Mouse (Mus musculus): Measurements from ENCODE around the gene Rab5if. TPM values are rescaled to one million over a fixed set of nuclear protein-coding genes. Genes with fewer than 3 reads are reported as not detected.
"Not testable (repeated sequence)": the region's sequence is repeated elsewhere in the genome, so short reads cannot be mapped to it uniquely, and the experiment has no call there.

Gene Rab5if
- polyA plus RNA-seq (2012; ENCODE audit: insufficient read depth, insufficient read length, missing spikeins): 162 and 175 TPM in 2 replicates

DNA sequence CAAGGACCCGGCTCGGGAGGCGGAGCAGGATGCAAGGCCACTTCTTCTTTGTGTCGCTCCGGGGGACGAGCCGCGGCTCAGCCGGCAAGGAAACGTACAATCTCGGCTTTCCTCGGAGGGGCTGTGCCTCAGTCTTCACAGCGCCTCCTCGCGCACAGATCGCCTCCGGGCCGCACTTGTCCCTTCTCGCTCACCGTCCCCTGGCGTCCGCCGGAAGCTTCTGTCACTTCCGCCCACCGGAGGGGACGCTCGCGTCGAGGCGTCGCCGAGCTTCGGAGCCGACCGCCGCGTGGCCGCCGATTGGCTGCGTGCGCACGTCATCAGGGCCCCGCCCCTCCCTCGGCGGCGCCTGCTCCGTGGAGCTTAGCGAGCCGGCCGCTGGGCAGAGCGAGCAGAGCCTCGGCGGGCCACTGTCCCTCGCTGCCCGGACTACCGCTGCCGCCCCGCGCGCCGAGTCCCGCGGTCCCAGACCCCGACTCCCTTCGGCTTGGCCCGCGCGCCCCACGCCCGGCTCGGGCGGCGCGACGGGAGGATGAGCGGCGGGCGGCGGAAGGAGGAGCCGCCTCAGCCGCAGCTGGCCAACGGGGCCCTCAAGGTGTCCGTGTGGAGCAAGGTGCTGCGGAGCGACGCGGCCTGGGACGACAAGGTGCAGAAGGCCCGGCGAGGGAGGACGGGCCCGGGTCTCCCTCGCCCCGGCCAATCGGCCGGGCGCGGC, at the start of gene Rab5if:
TSS of gene Rab5if (plus strand) at position 357 of the 715 bp plus-strand sequence.
- peak within 1 kb of the TSS; percentile 94 for H3K27ac ChIP-seq (ENCODE audit: insufficient read depth, low read depth, low read length)
- peaks cover 21% of the 10 kb centered on the region for H3K4me1 ChIP-seq (ENCODE audit: control insufficient read depth, insufficient read depth, low read length)
- TF ChIP-seq POLR2A (IDR thresholded peaks at IDR 0.05; ENCODE audit: borderline replicate concordance, low read depth, low read length): no peak
- TF ChIP-seq CTCF (IDR thresholded peaks at IDR 0.05; ENCODE audit: low read depth, low read length): no peak
- peak within 1 kb of the TSS; percentile 86 for H3K4me3 ChIP-seq (ENCODE audit: insufficient read depth, low read length)

DNA sequence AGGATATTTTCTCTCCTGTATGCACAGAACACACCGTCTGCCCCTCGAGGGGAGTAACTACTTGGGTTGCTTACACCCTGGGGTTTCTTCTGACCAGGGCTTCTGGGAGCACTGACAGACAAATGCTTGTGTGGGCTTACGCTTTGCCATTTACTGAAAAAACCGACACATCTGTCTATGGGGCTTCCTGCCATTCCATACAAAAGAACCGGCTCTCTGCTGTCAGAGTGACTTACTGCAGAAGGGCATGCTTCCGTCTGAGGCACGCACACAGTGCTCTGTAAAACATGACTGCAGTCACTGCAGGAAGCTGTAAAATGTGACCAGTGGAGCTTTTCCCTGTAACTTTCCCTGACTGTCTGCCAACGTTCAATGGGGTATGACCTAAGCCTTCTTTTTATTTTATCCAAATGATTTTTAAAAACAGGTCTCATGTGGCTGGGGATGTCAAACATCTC, 48.6 kb upstream of the Rab5if start:
- H3K4me1 ChIP-seq (ENCODE audit: control insufficient read depth, insufficient read depth, low read length): no peaks in the 10 kb centered on the region
- H3K27ac ChIP-seq (ENCODE audit: insufficient read depth, low read depth, low read length): no peak overlapping the region
- TF ChIP-seq CTCF (IDR thresholded peaks at IDR 0.05; ENCODE audit: low read depth, low read length) (no peak), POLR2A (IDR thresholded peaks at IDR 0.05; ENCODE audit: borderline replicate concordance, low read depth, low read length) (no peak)
- no peak overlapping the region for H3K4me3 ChIP-seq (ENCODE audit: insufficient read depth, low read length)

DNA sequence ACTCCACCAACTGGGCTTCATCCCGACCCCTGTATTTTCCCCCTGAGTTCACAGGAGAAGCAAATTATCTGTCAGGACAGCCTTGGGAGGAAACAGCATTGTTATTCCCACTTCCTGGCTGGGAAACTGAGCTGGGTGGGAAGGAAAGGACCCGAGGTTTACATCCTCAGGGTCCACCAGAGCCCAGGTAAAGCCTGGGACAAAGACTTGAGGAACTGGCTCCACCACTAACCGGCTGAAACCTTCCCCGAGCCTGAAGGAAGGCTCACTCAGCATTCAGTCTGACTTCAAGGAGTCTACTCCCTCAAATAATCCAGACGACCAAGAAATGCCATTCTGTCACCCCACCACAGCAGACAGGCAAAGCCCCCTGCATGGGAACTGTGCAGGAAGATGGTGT, 48.0 kb upstream of the Rab5if start:
- Histone ChIP-seq H3K4me3 (ENCODE audit: insufficient read depth, low read length) (no peak overlapping the region), H3K4me1 (ENCODE audit: control insufficient read depth, insufficient read depth, low read length) (no peaks in the 10 kb centered on the region), H3K27ac (ENCODE audit: insufficient read depth, low read depth, low read length) (no peak overlapping the region)
- no peak for TF ChIP-seq POLR2A (IDR thresholded peaks at IDR 0.05; ENCODE audit: borderline replicate concordance, low read depth, low read length)
- no peak for TF ChIP-seq CTCF (IDR thresholded peaks at IDR 0.05; ENCODE audit: low read depth, low read length)

DNA sequence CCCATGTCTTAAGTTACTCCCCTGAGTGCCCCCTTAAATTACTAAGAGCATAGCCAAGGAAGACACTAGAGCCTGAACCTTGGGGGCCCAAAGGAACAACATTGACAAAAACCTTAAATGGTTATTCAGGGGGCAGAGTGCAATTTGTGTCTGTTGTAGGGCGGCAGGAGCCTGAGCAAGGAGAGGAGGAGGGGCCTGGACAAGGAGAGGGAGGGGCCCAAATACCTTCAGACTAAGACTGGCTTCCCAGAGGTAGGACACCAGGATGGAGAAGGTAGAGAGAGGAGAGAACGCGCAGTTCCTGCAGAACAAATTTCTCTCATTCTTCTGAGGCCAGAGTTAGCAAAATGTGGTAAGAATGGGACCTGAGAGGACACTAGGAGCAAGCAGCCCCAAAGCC, 47.5 kb upstream of the Rab5if start:
- Histone ChIP-seq H3K27ac (ENCODE audit: insufficient read depth, low read depth, low read length) (no peak overlapping the region), H3K4me1 (ENCODE audit: control insufficient read depth, insufficient read depth, low read length) (no peaks in the 10 kb centered on the region), H3K4me3 (ENCODE audit: insufficient read depth, low read length) (no peak overlapping the region)
- TF ChIP-seq CTCF (IDR thresholded peaks at IDR 0.05; ENCODE audit: low read depth, low read length) (no peak), POLR2A (IDR thresholded peaks at IDR 0.05; ENCODE audit: borderline replicate concordance, low read depth, low read length) (no peak)

DNA sequence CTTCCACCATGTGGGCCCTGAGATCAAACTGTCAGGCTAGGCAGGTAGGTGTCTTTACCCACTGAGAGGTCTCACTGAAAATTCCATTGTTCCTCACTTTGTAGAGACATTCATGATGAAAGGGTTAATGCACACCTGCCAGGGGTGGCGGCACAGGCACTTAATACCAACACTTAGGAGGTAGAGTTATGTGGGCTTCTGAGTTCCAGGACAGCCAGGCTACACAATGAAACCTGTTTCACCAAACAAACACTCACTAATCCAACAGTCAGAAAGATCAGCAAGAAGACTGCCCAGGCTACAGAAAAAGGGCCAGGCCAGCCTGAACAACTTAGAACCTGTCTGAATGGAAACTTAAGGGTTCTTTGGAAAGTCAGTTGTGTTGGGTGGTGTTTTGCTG, 46.8 kb upstream of the Rab5if start:
- H3K27ac ChIP-seq (ENCODE audit: insufficient read depth, low read depth, low read length): no peak overlapping the region
- no peaks in the 10 kb centered on the region for H3K4me1 ChIP-seq (ENCODE audit: control insufficient read depth, insufficient read depth, low read length)
- no peak overlapping the region for H3K4me3 ChIP-seq (ENCODE audit: insufficient read depth, low read length)
- TF ChIP-seq CTCF (IDR thresholded peaks at IDR 0.05; ENCODE audit: low read depth, low read length) (no peak), POLR2A (IDR thresholded peaks at IDR 0.05; ENCODE audit: borderline replicate concordance, low read depth, low read length) (no peak)

DNA sequence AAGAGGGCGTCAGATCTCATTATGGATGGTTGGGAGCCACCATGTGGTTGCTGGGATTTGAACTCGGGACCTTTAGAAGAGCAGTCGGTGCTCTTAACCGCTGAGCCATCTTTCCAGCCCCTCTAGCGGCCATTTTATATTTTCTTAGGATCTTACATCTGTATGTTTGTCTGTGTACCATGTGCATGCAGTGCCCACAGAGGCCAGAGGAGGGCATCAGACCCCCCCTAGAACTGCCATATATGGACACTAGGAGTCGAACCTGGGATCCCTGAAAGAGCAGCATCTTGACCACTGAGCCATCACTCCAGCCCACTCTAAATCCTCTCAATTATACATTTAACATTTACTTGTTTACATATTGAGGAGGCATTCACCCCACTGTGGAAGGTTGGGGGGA, 37.8 kb upstream of the Rab5if start:
- H3K4me1 ChIP-seq (ENCODE audit: control insufficient read depth, insufficient read depth, low read length); H3K4me3 ChIP-seq (ENCODE audit: insufficient read depth, low read length); H3K27ac ChIP-seq (ENCODE audit: insufficient read depth, low read depth, low read length): not testable (repeated sequence)

DNA sequence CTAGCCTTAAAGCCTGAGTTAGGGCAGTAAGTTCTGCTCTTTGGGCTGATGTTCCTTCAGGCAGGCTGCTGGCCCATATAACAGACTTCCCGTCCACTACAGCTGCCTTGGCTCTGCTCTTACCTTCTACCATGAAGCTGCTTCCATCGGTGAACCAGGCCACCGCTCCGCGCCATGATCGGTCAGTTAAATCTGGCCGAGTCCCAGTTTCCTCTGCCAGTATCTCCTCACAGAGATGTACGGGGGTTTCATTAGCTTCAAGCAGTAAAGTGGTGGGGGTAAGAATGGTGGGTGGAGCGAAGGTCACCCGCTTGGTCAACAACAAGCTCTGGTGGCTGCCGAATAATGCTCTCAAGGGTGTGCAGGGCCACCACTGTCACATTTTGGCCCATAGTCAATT, 28.6 kb upstream of the Rab5if start:
- TF ChIP-seq POLR2A (IDR thresholded peaks at IDR 0.05; ENCODE audit: borderline replicate concordance, low read depth, low read length): no peak
- no peak for TF ChIP-seq CTCF (IDR thresholded peaks at IDR 0.05; ENCODE audit: low read depth, low read length)
- Histone ChIP-seq H3K27ac (ENCODE audit: insufficient read depth, low read depth, low read length) (no peak overlapping the region), H3K4me3 (ENCODE audit: insufficient read depth, low read length) (no peak overlapping the region), H3K4me1 (ENCODE audit: control insufficient read depth, insufficient read depth, low read length) (no peaks in the 10 kb centered on the region)

DNA sequence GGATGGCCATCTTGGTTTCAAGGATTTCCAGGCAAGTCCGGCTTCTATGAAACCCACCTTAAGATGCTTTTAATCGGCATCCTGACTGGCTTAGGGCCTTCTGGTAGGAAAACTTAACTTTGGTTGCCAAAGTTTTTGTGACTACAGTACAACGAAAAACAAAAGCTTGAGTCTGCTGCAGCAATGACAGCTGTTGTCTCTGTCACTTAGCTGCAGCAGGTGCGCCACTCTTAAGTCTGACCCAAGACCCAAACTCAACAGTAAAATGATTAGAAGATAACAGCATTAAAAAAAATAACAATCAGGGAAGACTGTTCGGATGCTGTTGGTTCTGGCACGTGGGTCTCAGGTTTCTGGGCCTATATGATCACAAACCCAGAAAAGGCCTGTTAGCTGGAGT, 24.1 kb upstream of the Rab5if start:
- no peak for TF ChIP-seq CTCF (IDR thresholded peaks at IDR 0.05; ENCODE audit: low read depth, low read length)
- Histone ChIP-seq H3K27ac (ENCODE audit: insufficient read depth, low read depth, low read length) (no peak overlapping the region), H3K4me1 (ENCODE audit: control insufficient read depth, insufficient read depth, low read length) (no peaks in the 10 kb centered on the region), H3K4me3 (ENCODE audit: insufficient read depth, low read length) (no peak overlapping the region)

DNA sequence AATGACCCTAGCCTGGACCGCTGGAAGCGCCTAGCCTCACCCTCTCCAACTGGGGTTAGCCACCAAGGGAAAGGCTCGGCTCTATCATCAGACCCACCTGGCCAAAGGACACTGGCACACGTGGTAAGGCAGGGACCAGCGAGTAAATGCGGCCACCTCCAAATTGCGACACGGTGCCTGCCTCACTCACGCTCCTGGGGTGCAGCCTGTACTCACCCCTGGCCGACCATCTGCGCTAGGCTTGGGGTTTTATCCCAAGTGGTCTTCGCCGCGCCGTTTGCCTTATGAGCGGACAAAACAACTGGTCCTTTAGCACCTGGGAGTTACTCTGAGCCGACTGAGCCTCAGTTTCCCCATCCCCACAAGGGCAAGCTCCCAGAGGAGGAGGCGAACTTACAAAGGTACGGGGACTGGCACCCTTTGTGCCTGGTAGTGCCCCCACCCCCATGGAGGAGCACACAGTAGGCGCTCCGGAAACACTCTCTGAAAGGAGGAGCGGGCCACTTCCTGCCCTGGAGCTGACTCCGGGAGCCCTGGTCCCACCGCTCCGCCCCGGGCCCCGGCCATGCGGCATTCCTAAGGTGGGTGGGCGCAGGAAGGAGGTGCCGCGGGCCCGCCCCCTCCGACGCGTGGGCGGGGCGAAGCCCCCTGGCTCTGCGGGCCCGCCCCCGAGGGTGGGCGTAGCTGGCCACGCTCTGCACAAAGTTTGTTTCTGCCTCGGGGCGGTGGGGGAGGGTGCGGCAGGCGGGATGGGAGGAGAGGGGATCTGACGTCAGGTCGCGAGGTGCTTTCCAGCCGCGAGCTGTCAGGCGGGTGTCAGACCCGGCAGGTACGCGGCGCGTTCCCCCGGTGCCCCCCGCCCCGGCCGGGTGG, 23.4 kb upstream of the Rab5if start, which contains the start of gene Tgif2:
TSS of gene Tgif2 (plus strand) at position 689 of the 873 bp plus-strand sequence.
- Histone ChIP-seq H3K4me1 (ENCODE audit: control insufficient read depth, insufficient read depth, low read length) (no peaks in the 10 kb centered on the region), H3K27ac (ENCODE audit: insufficient read depth, low read depth, low read length) (no peak within 1 kb of the TSS), H3K4me3 (ENCODE audit: insufficient read depth, low read length) (peak within 1 kb of the TSS; percentile 56)
- TF ChIP-seq POLR2A (IDR thresholded peaks at IDR 0.05; ENCODE audit: borderline replicate concordance, low read depth, low read length) (no peak), CTCF (IDR thresholded peaks at IDR 0.05; ENCODE audit: low read depth, low read length) (no peak)
